Mouse (Mus musculus): ENCODE measurements around the gene Ubald1.

- TF ChIP-seq ETS1 (IDR thresholded peaks at IDR 0.05; ENCODE audit: low read depth, low read length): no peak
- no peak for TF ChIP-seq GATA1 (IDR thresholded peaks at IDR 0.05; ENCODE audit: low read depth, low read length)
- TF ChIP-seq CTCF (IDR thresholded peaks at IDR 0.05 in 2 of 3, conservative IDR thresholded peaks at IDR 0.05 in 1 of 3; ENCODE audit: control insufficient read depth in 1 of 3, insufficient read depth in 1 of 3, low read depth in 2 of 3, low read length in 3 of 3, poor library complexity in 1 of 3, severe bottlenecking in 1 of 3): no peak
- TF ChIP-seq TCF12 (IDR thresholded peaks at IDR 0.05; ENCODE audit: low read depth, low read length): no peak
- no peak for TF ChIP-seq GABPA (IDR thresholded peaks at IDR 0.05; ENCODE audit: low read depth, low read length)
Observed at GRCm38 (mm10) chr16:4885760-4886689, 5.9 kb upstream of the Ubald1 start, which contains the start of gene Mgrn1.
